ENCODE assay signal across 10 mouse cellular contexts in genomic region chr3:129223964-129224805, GRCm38 (mm10). TPM values are rescaled to one million over a fixed set of nuclear protein-coding genes. Genes with fewer than 3 reads are reported as not detected.
DNase-seq lines count a peak whose midpoint lies in the region; ATAC-seq and TF ChIP-seq lines count a peak whose summit lies in the region.
"Had no signal": no experiment of that assay in that cellular context is flagged by ENCODE, and none has a peak within 500 bp of the region (broad histone marks: within the 10 kb centered on the region; RNA-seq: fewer than 3 reads in every experiment).

No protein-coding gene starts in this region.

- H3K9me3 ChIP-seq in midbrain, embryonic 10.5 days (replicated peaks), result no peaks in the 10 kb centered on the region
- H3K9me3 ChIP-seq in midbrain, postnatal 0 days (ENCODE audit: low read length), result no peaks in the 10 kb centered on the region
- H3K9me3 ChIP-seq in kidney, embryonic 14.5 days (ENCODE audit: control insufficient read depth, low read length), result no peaks in the 10 kb centered on the region
- H3K9me3 ChIP-seq in stomach, embryonic 14.5 days (ENCODE audit: control insufficient read depth, low read depth, low read length), result no peaks in the 10 kb centered on the region

- H3K36me3 ChIP-seq in midbrain, embryonic 10.5 days, result no peaks in the 10 kb centered on the region
- H3K36me3 ChIP-seq in midbrain, postnatal 0 days (ENCODE audit: insufficient read depth, low read length), result no peaks in the 10 kb centered on the region
- H3K36me3 ChIP-seq in kidney, embryonic 14.5 days (ENCODE audit: control insufficient read depth, insufficient read depth, low read length), result no peaks in the 10 kb centered on the region
- H3K36me3 ChIP-seq in stomach, embryonic 14.5 days (ENCODE audit: control insufficient read depth, insufficient read depth, low read length), result no peaks in the 10 kb centered on the region

- WGBS in midbrain, embryonic 10.5 days, result under 1% methylated on average over 26 of the region's 26 CpGs
- under 1% methylated on average over 26 of the region's 26 CpGs for WGBS in midbrain, postnatal 0 days
- WGBS in kidney, embryonic 14.5 days, result under 1% methylated on average over 26 of the region's 26 CpGs
- 2% methylated on average over 26 of the region's 26 CpGs for WGBS in stomach, embryonic 14.5 days

- peaks cover 49% of the 10 kb centered on the region for H3K4me1 ChIP-seq in midbrain, embryonic 10.5 days
- H3K4me1 ChIP-seq in midbrain, postnatal 0 days (ENCODE audit: insufficient read depth, low read length), result no peaks in the 10 kb centered on the region
- H3K4me1 ChIP-seq in kidney, embryonic 14.5 days (ENCODE audit: control insufficient read depth, insufficient read depth, low read length), result peaks cover 7% of the 10 kb centered on the region; the same call in 1 of the 2 replicates
- H3K4me1 ChIP-seq in stomach, embryonic 14.5 days (ENCODE audit: control insufficient read depth, insufficient read depth, low read length), result peaks cover 4% of the 10 kb centered on the region; the same call in 1 of the 2 replicates

- intact Hi-C loops in left cerebral cortex, postnatal 36 days (cut with DNase I), result loop anchor here (5.0 kb wide), 1 partner anchor 1878 kb away; no protein-coding TSS in a partner anchor

- no peak overlapping the region for H3K4me2 ChIP-seq in midbrain, postnatal 0 days (ENCODE audit: low read depth, low read length, poor library complexity, severe bottlenecking)
- peak overlapping the region; percentile 25 for H3K4me2 ChIP-seq in kidney, embryonic 14.5 days (replicated peaks; ENCODE audit: low read depth, low read length)
- peak overlapping the region; percentile 39 for H3K4me2 ChIP-seq in stomach, embryonic 14.5 days (replicated peaks; ENCODE audit: low read depth, low read length)

- peak overlapping the region; percentile 20; the same call in 1 of the 2 replicates for H3K4me3 ChIP-seq in midbrain, embryonic 10.5 days
- no peak overlapping the region for H3K4me3 ChIP-seq in midbrain, postnatal 0 days (ENCODE audit: low read depth, low read length)
- H3K4me3 ChIP-seq in kidney, embryonic 14.5 days (ENCODE audit: low read length), result peak overlapping the region; percentile 25
- peak overlapping the region; percentile 18 for H3K4me3 ChIP-seq in stomach, embryonic 14.5 days (ENCODE audit: low read depth, low read length)

- peak; percentile 14 for DNase-seq in adrenal gland, postnatal 10 days
- DNase-seq in adrenal gland, adult 8-10 months, result no peak
- DNase-seq in midbrain, embryonic 10.5 days (ENCODE audit: low spot score), result no peak
- DNase-seq in midbrain, postnatal 0 days (ENCODE audit: low spot score), result no peak
- DNase-seq in left cerebral cortex, postnatal 36 days (ENCODE audit: low spot score in 2 of 2), result no peak
- no peak for DNase-seq in urinary bladder, postnatal 14 days (ENCODE audit: low spot score)
- DNase-seq: right cerebral cortex, postnatal 14 days had no signal

- H3K27ac ChIP-seq in midbrain, embryonic 10.5 days (replicated peaks), result no peak overlapping the region
- no peak overlapping the region for H3K27ac ChIP-seq in midbrain, postnatal 0 days (ENCODE audit: low read depth, low read length)
- H3K27ac ChIP-seq in kidney, embryonic 14.5 days (ENCODE audit: low read depth, low read length), result no peak overlapping the region; the same call in 1 of the 2 replicates
- no peak overlapping the region for H3K27ac ChIP-seq in stomach, embryonic 14.5 days (ENCODE audit: low read length)

- TF ChIP-seq CTCF in midbrain, postnatal 0 days (IDR thresholded peaks at IDR 0.05), result no peak

- ATAC-seq in midbrain, postnatal 0 days (ENCODE audit: low FRiP score), result no peak
- no peak for ATAC-seq in kidney, embryonic 14.5 days (ENCODE audit: low FRiP score, low TSS enrichment)
- no peak for ATAC-seq in stomach, embryonic 14.5 days (ENCODE audit: insufficient number of reproducible peaks, insufficient read depth, low FRiP score, low read depth)
- ATAC-seq: activated CD4-positive, CD25-positive, alpha-beta regulatory T cell, adult 4 months had no signal

- H3K9ac ChIP-seq in midbrain, postnatal 0 days (replicated peaks; ENCODE audit: low read length, poor library complexity, severe bottlenecking), result no peak overlapping the region
- H3K9ac ChIP-seq in kidney, embryonic 14.5 days (ENCODE audit: low read depth, low read length), result peak overlapping the region; percentile 37; the same call in 1 of the 2 replicates
- H3K9ac ChIP-seq in stomach, embryonic 14.5 days (replicated peaks; ENCODE audit: low read depth, low read length), result no peak overlapping the region

- H3K27me3 ChIP-seq in midbrain, embryonic 10.5 days (ENCODE audit: low read depth, poor library complexity, severe bottlenecking), result peaks cover 100% of the 10 kb centered on the region
- H3K27me3 ChIP-seq in midbrain, postnatal 0 days (ENCODE audit: insufficient read depth, low read length), result peaks cover 80% of the 10 kb centered on the region
- H3K27me3 ChIP-seq in kidney, embryonic 14.5 days (ENCODE audit: control insufficient read depth, insufficient read depth, low read length), result peaks cover 89% of the 10 kb centered on the region
- H3K27me3 ChIP-seq in stomach, embryonic 14.5 days (ENCODE audit: control insufficient read depth, insufficient read depth, low read length), result peaks cover 35% of the 10 kb centered on the region

RNA-seq across cellular contexts. Expression of gene Pitx2, which starts 24.5 kb away (rescaled TPM):
- under 1 TPM; 0.72 to 0.79 TPM for total RNA-seq in adrenal gland, postnatal 10 days (2021)
- under 1 TPM in 2 of 4 experiments, not detected in 2; 0.12 to 0.31 TPM for total RNA-seq in adrenal gland, adult 8-10 months (2022)
- polyA plus RNA-seq in midbrain, embryonic 10.5 days (2016; fragmentation: Nextera tagmentation; extraction: Ambion mirVana), result 27.8 and 47.0 TPM in 2 replicates
- 10.4 and 13.5 TPM in 2 replicates for total RNA-seq in midbrain, postnatal 0 days (2014; rRNA removed)
- polyA plus RNA-seq in midbrain, postnatal 0 days (2015; fragmentation: Nextera tagmentation; extraction: Ambion mirVana), result 28.7 and 29.9 TPM in 2 replicates
- polyA plus RNA-seq in kidney, embryonic 14.5 days (2014; fragmentation: Nextera tagmentation; extraction: Ambion mirVana), result 1.7 and 1.8 TPM in 2 replicates
- polyA plus RNA-seq in stomach, embryonic 14.5 days (2014; fragmentation: Nextera tagmentation; extraction: Ambion mirVana), result 24.2 and 24.7 TPM in 2 replicates
- total RNA-seq in left cerebral cortex, postnatal 36 days (2021), result not detected
- polyA plus RNA-seq: activated CD4-positive, CD25-positive, alpha-beta regulatory T cell, adult 4 months had no signal
